Mouse (Mus musculus): ENCODE measurements around the gene Stx6. TPM values are rescaled to one million over a fixed set of nuclear protein-coding genes. Genes with fewer than 3 reads are reported as not detected.

The Stx6 gene
- polyA plus RNA-seq, 1 experiment, result 3.2 TPM

DNA sequence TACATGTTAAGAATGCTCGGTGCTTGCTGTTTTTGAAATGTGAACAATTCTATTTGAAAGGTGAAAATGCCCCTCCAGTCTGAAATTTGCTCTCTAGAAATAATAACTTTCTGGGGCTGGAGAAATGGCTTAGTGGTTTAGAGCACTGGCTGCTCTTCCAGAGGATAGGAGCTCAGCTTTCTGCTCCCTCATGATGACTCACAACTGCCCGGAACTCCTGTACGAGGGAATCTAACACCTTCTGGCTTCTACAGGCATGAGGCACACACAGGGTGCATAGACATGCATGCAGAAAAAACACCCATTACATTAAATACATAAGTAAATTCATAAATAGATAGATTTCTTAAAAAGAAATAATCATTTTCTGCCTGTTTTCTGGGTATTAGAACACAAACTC, 25.7 kb downstream of the Stx6 start:
- peaks cover 5% of the 10 kb centered on the region for H3K4me1 ChIP-seq (ENCODE audit: control insufficient read depth)
- H3K27me3 ChIP-seq (ENCODE audit: control insufficient read depth), result no peaks in the 10 kb centered on the region
- no peak overlapping the region for H3K4me3 ChIP-seq (replicated peaks)
- TF ChIP-seq GATA1 (IDR thresholded peaks at IDR 0.05; ENCODE audit: low read length) (no peak), TAL1 (IDR thresholded peaks at IDR 0.05; ENCODE audit: low read length) (no peak)
- H3K36me3 ChIP-seq (ENCODE audit: control insufficient read depth), result peaks cover 3% of the 10 kb centered on the region
- no peaks in the 10 kb centered on the region for H3K9me3 ChIP-seq (ENCODE audit: control insufficient read depth, low read length)

GRCm38 (mm10) chr1:155188656-155189055, 30.1 kb downstream of the Stx6 start:
- Histone ChIP-seq H3K4me3 (replicated peaks) (no peak overlapping the region), H3K9me3 (ENCODE audit: control insufficient read depth, low read length) (no peaks in the 10 kb centered on the region), H3K27me3 (ENCODE audit: control insufficient read depth) (no peaks in the 10 kb centered on the region), H3K4me1 (ENCODE audit: control insufficient read depth) (peaks cover 5% of the 10 kb centered on the region; the same call in 1 of the 2 replicates), H3K36me3 (ENCODE audit: control insufficient read depth) (peaks cover 20% of the 10 kb centered on the region)
- no peak for TF ChIP-seq GATA1 (IDR thresholded peaks at IDR 0.05; ENCODE audit: low read length)
- no peak for TF ChIP-seq TAL1 (IDR thresholded peaks at IDR 0.05; ENCODE audit: low read length)

GRCm38 (mm10) chr1:155191219-155191618, 32.7 kb downstream of the Stx6 start:
- TF ChIP-seq TAL1 (IDR thresholded peaks at IDR 0.05; ENCODE audit: low read length) (no peak), GATA1 (IDR thresholded peaks at IDR 0.05; ENCODE audit: low read length) (no peak)
- H3K9me3 ChIP-seq (ENCODE audit: control insufficient read depth, low read length), result no peaks in the 10 kb centered on the region
- H3K36me3 ChIP-seq (ENCODE audit: control insufficient read depth), result peaks cover 25% of the 10 kb centered on the region
- H3K4me1 ChIP-seq (ENCODE audit: control insufficient read depth), result peaks cover 5% of the 10 kb centered on the region; the same call in 1 of the 2 replicates
- H3K4me3 ChIP-seq (replicated peaks), result no peak overlapping the region
- no peaks in the 10 kb centered on the region for H3K27me3 ChIP-seq (ENCODE audit: control insufficient read depth)

GRCm38 (mm10) chr1:155191671-155192070, 33.2 kb downstream of the Stx6 start:
- no peaks in the 10 kb centered on the region for H3K9me3 ChIP-seq (ENCODE audit: control insufficient read depth, low read length)
- peaks cover 5% of the 10 kb centered on the region; the same call in 1 of the 2 replicates for H3K4me1 ChIP-seq (ENCODE audit: control insufficient read depth)
- no peak for TF ChIP-seq GATA1 (IDR thresholded peaks at IDR 0.05; ENCODE audit: low read length)
- TF ChIP-seq TAL1 (IDR thresholded peaks at IDR 0.05; ENCODE audit: low read length), result no peak
- peaks cover 25% of the 10 kb centered on the region for H3K36me3 ChIP-seq (ENCODE audit: control insufficient read depth)
- no peak overlapping the region for H3K4me3 ChIP-seq (replicated peaks)
- no peaks in the 10 kb centered on the region for H3K27me3 ChIP-seq (ENCODE audit: control insufficient read depth)

DNA sequence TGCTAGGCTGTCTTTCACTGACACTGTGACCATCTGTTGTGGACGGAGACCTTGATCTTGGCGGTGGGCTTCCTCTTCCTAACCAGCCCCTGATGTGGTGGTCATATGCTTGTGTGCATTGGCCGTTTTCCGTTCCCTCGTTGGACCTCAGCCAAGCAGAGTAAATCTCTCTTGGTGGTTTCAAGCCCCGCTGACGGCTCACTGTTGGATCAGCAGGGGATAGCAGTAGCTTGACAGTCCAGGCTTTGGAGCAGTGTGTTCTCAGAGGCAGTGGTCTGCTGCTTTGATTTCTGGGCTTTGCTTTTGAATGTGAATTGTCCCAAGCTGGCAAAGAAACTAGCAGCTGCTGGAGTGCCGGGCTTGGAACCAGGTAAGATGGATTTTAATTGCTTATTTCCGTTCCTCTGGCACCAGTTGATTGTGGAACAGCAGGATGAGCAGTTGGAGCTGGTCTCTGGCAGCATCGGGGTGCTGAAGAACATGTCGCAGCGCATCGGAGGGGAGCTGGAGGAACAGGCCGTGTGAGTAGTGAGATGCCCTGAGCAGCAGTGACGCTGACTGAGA, 34.4 kb downstream of the Stx6 start:
- Histone ChIP-seq H3K36me3 (ENCODE audit: control insufficient read depth) (peaks cover 27% of the 10 kb centered on the region), H3K9me3 (ENCODE audit: control insufficient read depth, low read length) (no peaks in the 10 kb centered on the region), H3K4me3 (replicated peaks) (no peak overlapping the region), H3K27me3 (ENCODE audit: control insufficient read depth) (no peaks in the 10 kb centered on the region), H3K4me1 (ENCODE audit: control insufficient read depth) (peaks cover 5% of the 10 kb centered on the region; the same call in 1 of the 2 replicates)
- TF ChIP-seq GATA1 (IDR thresholded peaks at IDR 0.05; ENCODE audit: low read length) (no peak), TAL1 (IDR thresholded peaks at IDR 0.05; ENCODE audit: low read length) (no peak)

DNA sequence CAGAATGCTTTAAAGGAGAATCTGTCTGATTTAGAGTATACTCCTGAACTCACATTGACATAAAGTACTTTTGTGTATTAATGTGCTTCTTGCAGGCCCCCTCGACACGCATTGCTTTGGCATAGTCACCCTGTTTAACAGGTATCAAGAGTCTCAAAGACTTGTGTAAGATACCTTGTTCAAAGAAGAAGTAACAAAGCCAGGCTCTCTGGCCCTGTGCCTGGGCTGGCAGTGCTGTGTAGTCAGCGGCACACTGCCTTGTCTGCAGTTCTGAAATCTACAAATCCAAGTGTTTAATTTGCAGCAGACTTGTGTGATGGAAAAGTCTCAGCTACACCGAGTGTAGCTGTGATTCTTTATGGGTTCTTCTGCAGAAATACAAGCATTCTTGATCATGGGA, 38.2 kb downstream of the Stx6 start:
- no peak overlapping the region for H3K4me3 ChIP-seq (replicated peaks)
- H3K9me3 ChIP-seq (ENCODE audit: control insufficient read depth, low read length), result no peaks in the 10 kb centered on the region
- H3K4me1 ChIP-seq (ENCODE audit: control insufficient read depth), result peaks cover 7% of the 10 kb centered on the region
- H3K36me3 ChIP-seq (ENCODE audit: control insufficient read depth), result peaks cover 19% of the 10 kb centered on the region
- H3K27me3 ChIP-seq (ENCODE audit: control insufficient read depth), result no peaks in the 10 kb centered on the region
- no peak for TF ChIP-seq GATA1 (IDR thresholded peaks at IDR 0.05; ENCODE audit: low read length)
- TF ChIP-seq TAL1 (IDR thresholded peaks at IDR 0.05; ENCODE audit: low read length), result no peak

DNA sequence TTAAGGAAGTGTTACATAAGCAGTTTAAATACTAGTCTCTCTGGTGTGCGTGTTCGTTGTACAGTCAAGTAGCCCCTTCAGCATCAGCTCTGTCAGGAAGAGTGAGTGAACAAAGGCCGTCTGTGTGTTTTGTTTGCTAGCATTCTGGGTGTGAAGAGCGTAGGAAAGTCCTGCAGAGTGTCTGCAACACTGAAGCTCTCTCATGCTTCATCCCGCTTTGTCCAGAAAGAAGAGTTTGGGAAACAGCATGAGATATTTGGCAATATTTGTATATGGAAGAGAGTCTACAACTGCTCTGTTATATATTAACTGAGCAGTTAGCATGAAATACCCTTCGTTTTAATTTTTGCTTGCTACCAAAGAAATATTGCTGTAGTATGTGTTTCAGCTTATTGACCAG, 41.0 kb downstream of the Stx6 start:
- Histone ChIP-seq H3K9me3 (ENCODE audit: control insufficient read depth, low read length) (no peaks in the 10 kb centered on the region), H3K4me1 (ENCODE audit: control insufficient read depth) (peaks cover 9% of the 10 kb centered on the region), H3K27me3 (ENCODE audit: control insufficient read depth) (no peaks in the 10 kb centered on the region), H3K36me3 (ENCODE audit: control insufficient read depth) (peaks cover 21% of the 10 kb centered on the region), H3K4me3 (replicated peaks) (no peak overlapping the region)
- TF ChIP-seq TAL1 (IDR thresholded peaks at IDR 0.05; ENCODE audit: low read length) (no peak), GATA1 (IDR thresholded peaks at IDR 0.05; ENCODE audit: low read length) (no peak)

GRCm38 (mm10) chr1:155200967-155201366, 42.5 kb downstream of the Stx6 start:
- peaks cover 21% of the 10 kb centered on the region for H3K36me3 ChIP-seq (ENCODE audit: control insufficient read depth)
- no peaks in the 10 kb centered on the region for H3K9me3 ChIP-seq (ENCODE audit: control insufficient read depth, low read length)
- H3K27me3 ChIP-seq (ENCODE audit: control insufficient read depth), result no peaks in the 10 kb centered on the region
- no peak for TF ChIP-seq TAL1 (IDR thresholded peaks at IDR 0.05; ENCODE audit: low read length)
- TF ChIP-seq GATA1 (IDR thresholded peaks at IDR 0.05; ENCODE audit: low read length), result no peak
- H3K4me1 ChIP-seq (ENCODE audit: control insufficient read depth), result peaks cover 9% of the 10 kb centered on the region
- no peak overlapping the region for H3K4me3 ChIP-seq (replicated peaks)

DNA sequence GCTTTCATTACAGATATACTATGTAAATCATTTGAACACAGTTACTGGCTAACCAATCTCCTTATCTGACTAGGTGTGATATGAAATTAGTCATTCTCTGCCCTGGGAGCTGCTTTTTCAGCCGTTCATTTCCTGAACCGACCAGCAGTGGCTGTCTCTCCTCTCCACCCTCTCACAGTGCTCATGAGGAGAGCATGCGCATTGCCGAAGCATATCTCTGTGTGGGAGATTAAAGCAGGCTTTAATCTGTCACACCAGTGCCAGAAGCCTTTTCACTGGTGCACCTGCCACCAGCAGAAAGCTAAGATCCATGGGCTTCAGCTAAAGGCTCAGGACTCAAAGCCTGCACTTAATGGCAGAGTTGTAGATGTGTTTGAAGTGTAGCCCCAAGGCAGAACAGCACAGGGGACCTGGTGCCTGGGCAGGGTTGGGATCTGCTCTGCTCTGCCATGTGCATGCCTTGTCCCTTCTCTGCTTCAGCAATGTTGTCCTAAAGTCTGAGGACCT, 42.9 kb downstream of the Stx6 start:
- Histone ChIP-seq H3K36me3 (ENCODE audit: control insufficient read depth) (peaks cover 21% of the 10 kb centered on the region), H3K4me3 (replicated peaks) (no peak overlapping the region), H3K4me1 (ENCODE audit: control insufficient read depth) (peaks cover 9% of the 10 kb centered on the region), H3K9me3 (ENCODE audit: control insufficient read depth, low read length) (no peaks in the 10 kb centered on the region), H3K27me3 (ENCODE audit: control insufficient read depth) (no peaks in the 10 kb centered on the region)
- no peak for TF ChIP-seq GATA1 (IDR thresholded peaks at IDR 0.05; ENCODE audit: low read length)
- TF ChIP-seq TAL1 (IDR thresholded peaks at IDR 0.05; ENCODE audit: low read length), result no peak

DNA sequence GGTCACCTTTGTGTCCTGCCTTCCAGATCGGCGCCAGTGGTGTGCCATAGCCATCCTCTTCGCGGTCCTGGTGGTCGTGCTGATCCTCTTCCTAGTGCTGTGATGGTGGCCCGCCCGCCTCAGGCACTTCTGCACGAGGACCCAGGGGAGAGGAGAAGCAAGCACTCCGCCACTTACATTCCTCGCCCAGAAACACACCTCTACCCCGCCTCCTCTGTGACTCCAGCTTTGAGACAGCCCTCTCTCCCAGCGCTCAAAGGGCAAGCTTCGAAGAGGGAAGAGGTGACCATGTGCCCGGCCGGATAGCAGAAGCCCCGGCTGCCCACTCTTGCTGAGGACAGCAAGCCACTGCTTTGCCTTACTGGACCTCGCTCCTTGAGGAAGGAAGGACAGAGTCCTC, 43.4 kb downstream of the Stx6 start:
- no peak overlapping the region for H3K4me3 ChIP-seq (replicated peaks)
- H3K9me3 ChIP-seq (ENCODE audit: control insufficient read depth, low read length), result no peaks in the 10 kb centered on the region
- H3K36me3 ChIP-seq (ENCODE audit: control insufficient read depth), result peaks cover 21% of the 10 kb centered on the region
- no peaks in the 10 kb centered on the region for H3K27me3 ChIP-seq (ENCODE audit: control insufficient read depth)
- peaks cover 9% of the 10 kb centered on the region for H3K4me1 ChIP-seq (ENCODE audit: control insufficient read depth)
- no peak for TF ChIP-seq TAL1 (IDR thresholded peaks at IDR 0.05; ENCODE audit: low read length)
- TF ChIP-seq GATA1 (IDR thresholded peaks at IDR 0.05; ENCODE audit: low read length), result no peak
